In genomic region chr19:44750051-44751041, GRCm38 (mm10) we compare ENCODE assay signal across 8 mouse cellular contexts. TPM values are rescaled to one million over a fixed set of nuclear protein-coding genes. Genes with fewer than 3 reads are reported as not detected.
DNase-seq lines count a peak whose midpoint lies in the region; ATAC-seq lines count a peak whose summit lies in the region.

No protein-coding gene starts in this region.

- no peaks in the 10 kb centered on the region for H3K36me3 ChIP-seq in forebrain, embryonic 10.5 days (replicated peaks)
- no peaks in the 10 kb centered on the region for H3K36me3 ChIP-seq in forebrain, embryonic 15.5 days
- H3K36me3 ChIP-seq in hindbrain, embryonic 16.5 days (ENCODE audit: control insufficient read depth, insufficient read depth, low read length): no peaks in the 10 kb centered on the region
- H3K36me3 ChIP-seq in liver, embryonic 12.5 days: no peaks in the 10 kb centered on the region

- 0% methylated on average over 42 of the region's 42 CpGs for WGBS in forebrain, embryonic 10.5 days
- WGBS in forebrain, embryonic 15.5 days: under 1% methylated on average over 41 of the region's 42 CpGs
- under 1% methylated on average over 41 of the region's 42 CpGs for WGBS in hindbrain, embryonic 16.5 days
- WGBS in liver, embryonic 12.5 days (ENCODE audit: insufficient replicate concordance): under 1% methylated on average over 42 of the region's 42 CpGs

- H3K27me3 ChIP-seq in forebrain, embryonic 10.5 days (ENCODE audit: poor library complexity, severe bottlenecking): peaks cover 100% of the 10 kb centered on the region
- H3K27me3 ChIP-seq in forebrain, embryonic 15.5 days: peaks cover 98% of the 10 kb centered on the region
- peaks cover 74% of the 10 kb centered on the region for H3K27me3 ChIP-seq in hindbrain, embryonic 16.5 days (replicated peaks; ENCODE audit: control insufficient read depth, insufficient read depth, low read length)
- H3K27me3 ChIP-seq in liver, embryonic 12.5 days (replicated peaks): peaks cover 100% of the 10 kb centered on the region

- no peak overlapping the region for H3K4me2 ChIP-seq in forebrain, embryonic 15.5 days (replicated peaks)
- H3K4me2 ChIP-seq in hindbrain, embryonic 16.5 days (ENCODE audit: low read length): peak overlapping the region; percentile 47
- H3K4me2 ChIP-seq in liver, embryonic 12.5 days: peak overlapping the region; percentile 50

- ATAC-seq in forebrain, embryonic 15.5 days (replicated peaks): no peak
- ATAC-seq in hindbrain, embryonic 16.5 days: no peak
- ATAC-seq in liver, embryonic 12.5 days: peak; percentile 77

- peak overlapping the region; percentile 34 for H3K4me3 ChIP-seq in forebrain, embryonic 10.5 days
- H3K4me3 ChIP-seq in forebrain, embryonic 15.5 days: no peak overlapping the region
- peak overlapping the region; percentile 32 for H3K4me3 ChIP-seq in hindbrain, embryonic 16.5 days (ENCODE audit: low read length)
- peak overlapping the region; percentile 12 for H3K4me3 ChIP-seq in liver, embryonic 12.5 days

- DNase-seq in forebrain, embryonic 10.5 days (ENCODE audit: extremely low spot score, low spot score): peak; percentile 71
- peak; percentile 66 for DNase-seq in embryo, embryonic 10.5 days (ENCODE audit: low spot score)
- DNase-seq in right cerebral cortex, postnatal 14 days: no peak
- DNase-seq in urinary bladder, postnatal 4 days (ENCODE audit: low spot score in 2 of 2): no peak
- no peak for DNase-seq in T-cell, adult 2 months (ENCODE audit: low spot score)

- peak overlapping the region; percentile 36; the same call in 1 of the 2 replicates for H3K27ac ChIP-seq in forebrain, embryonic 10.5 days
- no peak overlapping the region for H3K27ac ChIP-seq in forebrain, embryonic 15.5 days (replicated peaks)
- peak overlapping the region; percentile 75 for H3K27ac ChIP-seq in hindbrain, embryonic 16.5 days (ENCODE audit: low read depth, low read length)
- H3K27ac ChIP-seq in liver, embryonic 12.5 days: no peak overlapping the region

- H3K9ac ChIP-seq in forebrain, embryonic 15.5 days (replicated peaks): no peak overlapping the region
- H3K9ac ChIP-seq in hindbrain, embryonic 16.5 days (ENCODE audit: low read depth, low read length): peak overlapping the region; percentile 52
- no peak overlapping the region for H3K9ac ChIP-seq in liver, embryonic 12.5 days

- no peaks in the 10 kb centered on the region for H3K9me3 ChIP-seq in forebrain, embryonic 10.5 days
- no peaks in the 10 kb centered on the region for H3K9me3 ChIP-seq in forebrain, embryonic 15.5 days
- no peaks in the 10 kb centered on the region for H3K9me3 ChIP-seq in hindbrain, embryonic 16.5 days (ENCODE audit: control insufficient read depth, low read length)
- H3K9me3 ChIP-seq in liver, embryonic 12.5 days (replicated peaks): no peaks in the 10 kb centered on the region

- H3K4me1 ChIP-seq in forebrain, embryonic 10.5 days: peaks cover 76% of the 10 kb centered on the region
- H3K4me1 ChIP-seq in forebrain, embryonic 15.5 days: peaks cover 13% of the 10 kb centered on the region
- peaks cover 3% of the 10 kb centered on the region; the same call in 1 of the 2 replicates for H3K4me1 ChIP-seq in hindbrain, embryonic 16.5 days (ENCODE audit: control insufficient read depth, insufficient read depth, low read depth, low read length)
- H3K4me1 ChIP-seq in liver, embryonic 12.5 days: 0 out of 2 replicates have a peak, but pooled peaks cover 6% of the 10 kb centered on the region

RNA-seq across cellular contexts. Expression of gene Pax2, which starts 5.5 kb away (rescaled TPM):
- 0.56 and 0.81 TPM in 2 replicates for polyA plus RNA-seq in forebrain, embryonic 10.5 days (2016; fragmentation: Nextera tagmentation; extraction: Ambion mirVana)
- 0.09 TPM in 1 of 2 replicates, not detected in the other for polyA plus RNA-seq in forebrain, embryonic 15.5 days (2015; fragmentation: Nextera tagmentation; extraction: Ambion mirVana)
- polyA plus RNA-seq in hindbrain, embryonic 16.5 days (2015; fragmentation: Nextera tagmentation; extraction: Ambion mirVana): 11.9 and 12.1 TPM in 2 replicates
- not detected in 2 replicates for polyA plus RNA-seq in liver, embryonic 12.5 days (2016; fragmentation: Nextera tagmentation; extraction: Ambion mirVana)

Comparison
In these comparisons a context has a peak if more than half of its experiments do, and no peak if none do; other contexts are left out.
1. H3K27ac ChIP-seq: peak in forebrain, embryonic 10.5 days (single experiment) and hindbrain, embryonic 16.5 days (single experiment); none in forebrain, embryonic 15.5 days (single experiment) and liver, embryonic 12.5 days (single experiment).
2. DNase-seq: peak in forebrain, embryonic 10.5 days (single experiment) and embryo, embryonic 10.5 days (single experiment); none in right cerebral cortex, postnatal 14 days (single experiment), urinary bladder, postnatal 4 days (0 of 2) and T-cell, adult 2 months (single experiment).